Mouse (Mus musculus): ENCODE data around the gene Ccdc30.

DNA sequence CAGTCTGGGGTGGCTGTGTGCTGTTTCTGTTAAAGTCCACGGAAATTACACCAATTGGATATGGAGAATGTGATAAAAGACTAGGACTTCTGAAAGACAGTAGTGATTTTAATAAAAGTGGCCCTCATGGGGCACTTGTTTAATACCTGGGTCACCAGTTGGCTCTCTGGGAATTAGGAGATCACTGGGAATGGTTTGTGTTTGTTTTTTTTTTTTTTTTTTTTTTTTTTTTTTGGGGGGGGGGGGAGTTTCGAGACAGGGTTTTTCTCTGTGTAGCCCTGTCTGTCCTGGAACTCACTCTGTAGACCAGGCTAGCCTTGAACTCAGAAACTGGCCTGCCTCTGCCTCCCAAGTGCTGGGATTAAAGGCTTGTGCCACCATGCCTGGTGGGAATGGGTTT, 139.6 kb downstream of the Ccdc30 start:
- TF ChIP-seq CTCF (conservative IDR thresholded peaks at IDR 0.05; ENCODE audit: low read length) (no peak), NANOG (IDR thresholded peaks at IDR 0.05; ENCODE audit: borderline replicate concordance, low read length) (no peak), POU5F1 (IDR thresholded peaks at IDR 0.05; ENCODE audit: borderline replicate concordance, low read length) (no peak)

All from E14TG2a.4 (cell line).